Mouse (Mus musculus) heart, embryonic 12.5 days (tissue): ENCODE measurements around the gene Rin2. TPM values are rescaled to one million over a fixed set of nuclear protein-coding genes. Genes with fewer than 3 reads are reported as not detected.

Source experiments
- ATAC-seq: fragments of 200-750 bp; cut with Nextera tagmentation; 2 replicates; pipeline ENCODE4 v1.8.0; 2017; ENCODE audit warnings: moderate TSS enrichment, moderate library complexity; ENCODE audit not compliant: insufficient number of reproducible peaks, low FRiP score
- H3K27ac ChIP-seq: fragments of 300-500 bp; sonication (generic); 2 replicates; pipeline ENCODE4 v1.5.1; 2016; ENCODE audit warnings: mild to moderate bottlenecking, moderate library complexity; ENCODE audit not compliant: poor library complexity, severe bottlenecking
- H3K27me3 ChIP-seq: fragments of 300-500 bp; sonication (generic); replicated peaks from 2 replicates; pipeline ENCODE4 v1.6.1; 2016; ENCODE audit warnings: mild to moderate bottlenecking, moderate library complexity
- H3K36me3 ChIP-seq: fragments of 300-500 bp; sonication (generic); 2 replicates; pipeline ENCODE4 v1.6.1; 2016; ENCODE audit warnings: mild to moderate bottlenecking, moderate library complexity
- H3K4me1 ChIP-seq: fragments of 300-500 bp; sonication (generic); replicated peaks from 2 replicates; pipeline ENCODE4 v1.6.1; 2016; ENCODE audit warnings: mild to moderate bottlenecking
- H3K4me2 ChIP-seq: fragments of 300-500 bp; sonication (generic); 2 replicates; pipeline ENCODE4 v1.6.1; 2016; ENCODE audit warnings: mild to moderate bottlenecking, moderate library complexity
- H3K4me3 ChIP-seq: fragments of 300-500 bp; sonication (generic); 2 replicates; pipeline ENCODE4 v1.5.1; 2016; ENCODE audit warnings: mild to moderate bottlenecking
- H3K9ac ChIP-seq: fragments of 300-500 bp; sonication (generic); 2 replicates; pipeline ENCODE4 v1.6.1; 2016; ENCODE audit warnings: mild to moderate bottlenecking, moderate library complexity
- H3K9me3 ChIP-seq: fragments of 300-500 bp; sonication (generic); replicated peaks from 2 replicates; pipeline ENCODE4 v1.6.1; 2016; ENCODE audit warnings: mild to moderate bottlenecking, moderate library complexity
- WGBS: fragments of 180-500 bp; shearing (Covaris S2); methylation state at CpG from one replicate; pipeline ENCODE4 v1.1.7; 2016; 5-methylcytosine and 5-hydroxymethylcytosine counted together
- polyA plus RNA-seq: library from polyadenylated mRNA; unstranded; fragments of >200 nt; fragmentation: Nextera tagmentation; extraction: Ambion mirVana; gene quantifications from 2 replicates; pipeline ENCODE4 v1.2.1, GENCODE M21; 2016

Gene Rin2
- polyA plus RNA-seq, 1 experiment from 2014 or later = 19.0 TPM

DNA sequence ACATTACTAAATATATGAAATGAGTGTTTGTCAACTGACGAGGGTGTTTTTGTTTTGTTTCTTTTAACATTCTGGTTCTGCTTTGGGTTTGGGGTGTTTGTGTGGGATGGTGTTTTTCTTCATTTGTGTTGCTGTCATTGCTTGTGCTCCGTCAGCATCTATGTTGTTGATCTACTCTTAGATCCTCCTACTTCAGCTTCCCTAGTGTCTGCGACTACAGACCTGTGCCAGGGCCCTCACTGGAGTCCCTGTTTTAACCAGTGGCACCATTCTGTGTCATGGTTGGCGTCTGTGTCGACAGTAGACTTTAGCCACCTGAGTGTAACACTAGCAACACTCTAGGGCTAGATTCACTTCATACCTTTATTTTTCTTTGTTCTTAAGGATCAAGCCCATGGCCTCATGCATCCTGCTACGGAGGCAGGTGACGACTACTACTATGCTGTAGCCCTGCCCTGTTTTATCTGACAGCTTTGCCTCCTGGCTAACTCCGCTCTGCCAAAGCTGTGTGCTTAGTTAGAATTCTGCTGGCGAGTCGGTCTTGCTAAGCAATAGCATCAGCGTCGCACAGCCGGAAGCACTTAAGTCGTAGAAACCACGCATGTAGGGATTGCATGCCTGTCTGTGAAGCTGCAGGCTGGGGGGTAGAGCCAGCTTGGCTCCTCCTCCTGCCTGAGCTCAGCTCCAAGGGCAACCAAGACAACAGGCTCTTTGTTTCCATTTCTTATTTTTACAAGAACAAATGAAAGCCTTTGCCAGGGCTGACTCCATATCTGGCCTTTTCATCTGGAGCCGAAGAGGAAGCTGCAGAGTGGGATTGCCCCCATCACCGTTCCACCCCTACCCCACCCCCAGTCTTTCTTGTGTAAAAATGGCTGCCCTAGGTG, 157.2 kb downstream of the Rin2 start:
- no peaks in the 10 kb centered on the region for H3K27me3 ChIP-seq
- H3K4me2 ChIP-seq = peak overlapping the region; percentile 52
- ATAC-seq = peak; percentile 81
- H3K4me1 ChIP-seq = peaks cover 20% of the 10 kb centered on the region
- H3K9ac ChIP-seq = 0 out of 2 replicates have a peak overlapping the region, but pooled peaks have one; percentile 5
- 0 out of 2 replicates have a peak, but pooled peaks cover 3% of the 10 kb centered on the region for H3K36me3 ChIP-seq
- no peaks in the 10 kb centered on the region for H3K9me3 ChIP-seq
- H3K27ac ChIP-seq = peak overlapping the region; percentile 61
- 38% methylated on average over 17 of the region's 17 CpGs for WGBS
- no peak overlapping the region for H3K4me3 ChIP-seq

DNA sequence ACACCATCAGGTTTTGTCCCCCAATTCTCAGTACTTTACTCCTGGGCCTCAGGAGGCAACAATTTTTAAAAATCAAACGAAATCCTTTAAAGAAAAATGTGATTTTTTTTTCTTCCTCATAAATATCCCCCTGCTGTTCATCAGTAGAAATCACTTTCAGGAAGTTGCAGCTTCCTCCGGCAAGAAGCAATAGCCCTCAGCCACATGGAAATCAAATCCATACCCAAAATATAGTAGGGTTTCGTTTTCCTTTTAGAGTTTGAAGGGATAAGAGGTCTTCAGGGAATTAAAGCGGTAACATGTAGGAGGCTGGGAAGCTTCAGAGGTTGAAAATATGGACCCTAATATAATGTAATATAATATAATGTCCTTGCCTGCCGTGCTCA, 157.8 kb downstream of the Rin2 start:
- no peak for ATAC-seq
- H3K4me2 ChIP-seq = peak overlapping the region; percentile 52
- no peak overlapping the region for H3K4me3 ChIP-seq
- no peak overlapping the region for H3K9ac ChIP-seq
- 64% methylated on average over 5 of the region's 5 CpGs for WGBS
- H3K9me3 ChIP-seq = no peaks in the 10 kb centered on the region
- H3K27me3 ChIP-seq = no peaks in the 10 kb centered on the region
- H3K4me1 ChIP-seq = peaks cover 20% of the 10 kb centered on the region
- 0 out of 2 replicates have a peak, but pooled peaks cover 3% of the 10 kb centered on the region for H3K36me3 ChIP-seq
- peak overlapping the region; percentile 61 for H3K27ac ChIP-seq

DNA sequence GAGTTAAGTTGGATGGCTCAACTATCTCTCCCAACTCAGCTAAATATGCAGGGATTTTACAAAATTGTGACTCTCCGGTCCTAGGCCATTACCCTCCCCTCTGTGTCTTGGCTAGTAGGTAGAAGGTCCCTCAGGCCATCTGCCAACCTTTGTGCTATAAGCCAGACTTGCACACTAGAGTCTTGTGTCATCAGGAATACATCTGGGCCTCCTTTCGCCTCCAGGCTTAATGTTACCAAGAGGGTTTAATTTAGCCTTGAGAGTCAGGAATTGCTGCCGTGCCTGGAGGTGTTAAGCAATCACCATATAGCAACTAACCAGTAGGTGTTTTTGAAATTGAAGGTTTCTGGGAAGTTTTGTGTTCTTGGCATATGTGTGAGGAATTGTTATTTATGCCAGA, 158.3 kb downstream of the Rin2 start:
- H3K9me3 ChIP-seq = no peaks in the 10 kb centered on the region
- H3K27me3 ChIP-seq = no peaks in the 10 kb centered on the region
- H3K36me3 ChIP-seq = 0 out of 2 replicates have a peak, but pooled peaks cover 3% of the 10 kb centered on the region
- no peak overlapping the region for H3K9ac ChIP-seq
- no peak overlapping the region for H3K27ac ChIP-seq
- ATAC-seq = no peak
- no peak overlapping the region for H3K4me2 ChIP-seq
- H3K4me3 ChIP-seq = no peak overlapping the region
- H3K4me1 ChIP-seq = peaks cover 20% of the 10 kb centered on the region
- 78% methylated on average over 3 of the region's 3 CpGs for WGBS

DNA sequence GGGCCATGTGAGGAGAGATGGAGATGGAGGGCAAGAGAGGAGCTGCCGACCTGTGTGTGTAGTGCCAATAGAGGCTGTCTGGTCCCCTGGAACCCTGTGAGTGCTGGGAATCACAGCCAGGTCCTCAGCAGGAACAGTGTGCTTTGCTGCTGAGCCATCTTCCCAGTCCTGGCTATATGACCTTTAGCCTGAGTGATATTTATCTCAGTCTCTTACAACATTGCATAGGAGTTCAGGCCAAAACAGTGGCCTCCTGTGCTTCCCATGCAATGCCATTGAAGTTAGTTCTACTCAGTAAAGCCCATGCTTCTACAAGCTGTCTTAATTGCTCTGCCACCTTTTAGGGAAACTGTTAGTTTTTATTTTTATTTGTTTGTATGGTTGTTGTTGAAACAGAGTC, 160.9 kb downstream of the Rin2 start:
- Histone ChIP-seq H3K4me3 (no peak overlapping the region), H3K4me2 (no peak overlapping the region), H3K4me1 (peaks cover 20% of the 10 kb centered on the region), H3K27me3 (no peaks in the 10 kb centered on the region), H3K27ac (no peak overlapping the region), H3K36me3 (peaks cover 8% of the 10 kb centered on the region; the same call in 1 of the 2 replicates), H3K9ac (no peak overlapping the region), H3K9me3 (no peaks in the 10 kb centered on the region)
- no peak for ATAC-seq
- WGBS = 67% methylated on average over 1 of the region's 1 CpGs

DNA sequence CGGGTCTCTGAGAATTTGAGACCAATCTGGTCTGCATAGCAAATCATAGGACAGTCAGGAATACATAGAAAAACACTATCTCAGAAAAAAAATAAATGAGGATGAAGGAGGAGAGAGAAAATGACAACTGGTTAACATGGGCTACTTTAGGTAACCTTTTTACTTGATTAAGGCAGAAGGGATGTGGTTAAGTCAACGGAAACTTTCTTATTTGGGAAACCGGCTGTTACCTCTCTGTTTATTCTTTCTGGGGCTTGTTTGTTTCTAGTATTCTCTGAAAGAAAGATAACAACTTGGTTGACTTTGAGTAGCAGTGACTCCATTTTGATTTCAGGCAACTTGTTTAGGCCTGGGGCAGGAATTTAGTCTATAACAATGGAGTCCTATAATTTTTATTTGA, 163.7 kb downstream of the Rin2 start:
- ATAC-seq = no peak
- Histone ChIP-seq H3K27ac (no peak overlapping the region), H3K4me3 (no peak overlapping the region), H3K4me2 (no peak overlapping the region), H3K4me1 (no peaks in the 10 kb centered on the region), H3K9me3 (no peaks in the 10 kb centered on the region), H3K36me3 (peaks cover 8% of the 10 kb centered on the region; the same call in 1 of the 2 replicates), H3K9ac (no peak overlapping the region), H3K27me3 (no peaks in the 10 kb centered on the region)
- WGBS = 80% methylated on average over 3 of the region's 3 CpGs

DNA sequence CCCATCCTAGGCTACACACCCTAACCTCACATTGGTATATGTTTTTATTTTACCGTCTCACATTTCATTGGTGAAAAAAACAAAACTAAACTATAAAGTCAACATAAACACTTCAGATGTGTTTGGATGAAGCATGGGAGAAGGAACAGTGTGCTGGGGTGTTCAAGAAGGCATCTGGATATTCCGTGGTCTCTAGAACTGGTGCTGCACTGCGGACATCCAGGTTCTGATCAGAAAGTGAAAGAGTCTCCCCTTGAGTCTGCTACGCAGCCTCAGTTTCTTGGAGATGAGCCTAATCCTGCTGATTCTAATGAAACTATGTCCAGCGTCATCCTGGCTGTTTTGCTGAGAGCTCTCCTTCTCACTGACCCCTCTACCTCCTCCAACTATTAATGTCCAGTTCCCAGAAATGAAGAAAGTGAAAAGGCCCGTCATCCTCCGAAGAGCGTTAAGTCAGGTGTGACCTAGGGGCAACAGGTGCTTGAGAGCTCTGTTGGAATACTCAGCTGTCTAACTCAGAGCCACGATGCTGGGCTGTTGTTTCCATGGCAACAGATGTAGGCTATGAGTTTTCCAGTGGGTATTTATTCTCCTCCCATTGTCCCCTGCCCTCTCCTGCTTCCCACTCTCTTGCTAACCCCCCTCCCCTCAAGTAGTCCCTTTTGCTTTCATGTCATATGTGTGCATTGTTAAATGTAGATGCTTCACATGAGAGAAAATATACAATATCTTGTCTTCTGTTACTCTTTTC, 164.7 kb downstream of the Rin2 start:
- H3K36me3 ChIP-seq = peaks cover 10% of the 10 kb centered on the region; the same call in 1 of the 2 replicates
- no peaks in the 10 kb centered on the region for H3K27me3 ChIP-seq
- no peak for ATAC-seq
- H3K9me3 ChIP-seq = no peaks in the 10 kb centered on the region
- H3K9ac ChIP-seq = no peak overlapping the region
- no peak overlapping the region for H3K4me2 ChIP-seq
- WGBS = 85% methylated on average over 9 of the region's 9 CpGs
- no peak overlapping the region for H3K4me3 ChIP-seq
- no peaks in the 10 kb centered on the region for H3K4me1 ChIP-seq
- no peak overlapping the region for H3K27ac ChIP-seq

DNA sequence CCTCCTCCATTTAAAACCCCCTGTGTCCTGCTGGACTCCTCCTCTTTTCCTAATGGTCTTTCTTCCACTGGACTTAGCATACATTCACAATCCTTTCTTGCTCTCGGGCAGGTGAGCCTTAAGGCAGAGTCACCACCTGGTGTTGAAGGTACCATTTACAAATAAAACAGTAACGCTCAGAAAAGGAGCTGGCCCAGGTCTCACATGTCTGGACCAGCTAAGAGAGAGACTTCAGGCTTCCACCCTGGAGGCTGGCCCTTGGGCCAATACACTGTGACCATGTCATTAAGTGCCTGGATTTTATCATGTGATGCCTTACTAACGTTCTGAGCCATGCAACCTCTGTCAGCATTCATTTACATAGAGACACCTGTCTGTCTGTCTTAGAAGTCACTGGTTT, 165.3 kb downstream of the Rin2 start:
- H3K36me3 ChIP-seq = peaks cover 16% of the 10 kb centered on the region
- no peak overlapping the region for H3K4me3 ChIP-seq
- H3K9ac ChIP-seq = no peak overlapping the region
- WGBS = 68% methylated on average over 3 of the region's 3 CpGs
- H3K27ac ChIP-seq = no peak overlapping the region
- no peak overlapping the region for H3K4me2 ChIP-seq
- H3K4me1 ChIP-seq = no peaks in the 10 kb centered on the region
- no peaks in the 10 kb centered on the region for H3K27me3 ChIP-seq
- no peaks in the 10 kb centered on the region for H3K9me3 ChIP-seq
- no peak for ATAC-seq

DNA sequence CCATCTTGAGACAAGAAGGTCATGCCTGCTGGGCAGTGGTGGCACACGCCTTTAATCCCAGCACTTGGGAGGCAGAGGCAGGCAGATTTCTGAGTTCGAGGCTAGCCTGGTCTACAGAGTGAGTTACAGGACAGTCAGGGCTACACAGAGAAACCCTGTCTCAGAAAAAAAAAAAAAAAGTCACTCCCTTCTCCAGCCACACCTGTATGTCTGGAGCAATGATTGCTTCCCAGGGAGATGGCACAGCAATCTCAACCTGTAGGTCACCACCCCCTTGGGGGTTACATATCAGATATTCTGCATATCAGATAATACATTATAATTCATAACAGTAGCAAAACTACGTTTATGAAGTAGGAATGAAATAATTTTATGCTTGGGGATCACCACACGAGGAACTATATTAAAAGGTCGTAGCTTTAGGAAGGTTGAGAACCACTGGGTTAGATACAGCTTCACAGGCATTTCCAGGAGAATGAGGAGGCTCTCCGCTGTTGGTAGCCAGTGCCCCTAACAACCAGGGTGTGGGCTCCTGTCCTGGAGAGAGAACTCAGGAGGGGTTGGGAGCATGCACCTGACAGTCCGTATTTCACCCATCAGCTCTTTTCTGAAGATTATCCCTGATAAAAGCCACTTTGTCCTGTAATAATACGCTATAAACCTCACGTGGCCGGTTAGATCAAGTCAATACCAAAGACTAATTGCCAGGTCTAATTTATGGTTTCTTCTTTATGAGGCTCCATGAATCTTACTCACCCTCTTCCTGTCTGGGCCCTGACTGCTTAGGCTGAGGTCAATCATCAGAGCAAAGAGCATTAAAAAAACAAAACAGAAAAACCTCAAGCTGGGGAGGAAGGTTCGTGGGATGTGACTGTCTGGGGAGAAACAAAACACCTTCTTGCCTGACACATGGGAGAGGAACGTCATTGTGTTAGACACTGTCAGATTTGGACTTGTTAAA, 166.2 kb downstream of the Rin2 start:
- WGBS = 82% methylated on average over 12 of the region's 12 CpGs
- no peak overlapping the region for H3K4me2 ChIP-seq
- no peaks in the 10 kb centered on the region for H3K27me3 ChIP-seq
- H3K36me3 ChIP-seq = peaks cover 18% of the 10 kb centered on the region
- H3K9ac ChIP-seq = no peak overlapping the region
- H3K4me1 ChIP-seq = no peaks in the 10 kb centered on the region
- no peaks in the 10 kb centered on the region for H3K9me3 ChIP-seq
- ATAC-seq = no peak
- H3K27ac ChIP-seq = no peak overlapping the region
- H3K4me3 ChIP-seq = no peak overlapping the region

DNA sequence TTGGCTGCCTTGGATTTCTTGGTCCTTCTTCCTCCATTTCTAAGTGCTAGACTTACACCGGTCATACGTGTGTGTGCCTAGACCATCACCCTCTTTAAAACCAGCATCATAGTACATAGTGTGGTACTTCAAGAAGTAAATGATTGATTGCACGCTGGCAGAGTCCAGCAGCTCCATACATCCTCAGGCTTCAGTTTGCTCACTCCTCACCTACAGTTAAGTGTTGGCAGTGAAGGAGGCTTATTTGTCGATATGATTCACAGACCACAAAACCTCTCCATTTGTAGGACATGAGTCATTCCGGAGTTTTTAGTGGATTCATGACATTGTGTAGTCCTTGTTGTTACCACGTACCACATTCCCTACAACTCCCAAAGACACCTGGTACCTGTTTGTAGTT, 168.3 kb downstream of the Rin2 start:
- Histone ChIP-seq H3K9ac (no peak overlapping the region), H3K9me3 (no peaks in the 10 kb centered on the region), H3K27me3 (no peaks in the 10 kb centered on the region), H3K4me2 (no peak overlapping the region), H3K4me1 (no peaks in the 10 kb centered on the region), H3K36me3 (peaks cover 36% of the 10 kb centered on the region), H3K4me3 (no peak overlapping the region), H3K27ac (no peak overlapping the region)
- no peak for ATAC-seq
- 87% methylated on average over 6 of the region's 6 CpGs for WGBS

DNA sequence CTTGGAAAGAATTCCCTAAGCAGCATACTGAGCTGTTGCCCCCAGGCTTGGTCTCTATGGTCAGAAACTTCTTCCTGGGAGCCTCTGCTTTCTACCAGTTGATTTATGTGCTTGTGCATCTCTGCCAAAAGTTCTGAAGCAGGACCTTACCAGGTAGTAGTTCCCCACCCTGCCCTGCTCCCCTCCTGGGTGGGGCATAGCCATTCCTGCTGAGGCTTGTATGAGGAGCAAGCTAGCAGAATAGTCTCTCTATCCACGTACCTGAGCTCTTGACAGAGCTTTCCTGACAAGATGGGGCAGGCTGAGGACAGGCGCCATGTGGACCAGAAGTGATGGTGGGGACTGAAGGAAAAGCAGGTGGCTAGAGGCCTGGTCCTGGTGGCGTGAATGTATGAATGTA, 171.6 kb downstream of the Rin2 start:
- H3K4me3 ChIP-seq = no peak overlapping the region
- WGBS = 83% methylated on average over 3 of the region's 3 CpGs
- no peaks in the 10 kb centered on the region for H3K9me3 ChIP-seq
- H3K27me3 ChIP-seq = no peaks in the 10 kb centered on the region
- no peak overlapping the region for H3K9ac ChIP-seq
- no peak overlapping the region for H3K27ac ChIP-seq
- ATAC-seq = no peak
- peaks cover 51% of the 10 kb centered on the region for H3K36me3 ChIP-seq
- peaks cover 6% of the 10 kb centered on the region for H3K4me1 ChIP-seq
- no peak overlapping the region for H3K4me2 ChIP-seq
